Mouse (Mus musculus) heart, embryonic 14.5 days (tissue): ENCODE measurements around the gene Tlr13. TPM values are rescaled to one million over a fixed set of nuclear protein-coding genes. Genes with fewer than 3 reads are reported as not detected.

ENCODE experiments used
- ATAC-seq: fragments of 200-750 bp; cut with Nextera tagmentation; 2 replicates; pipeline ENCODE4 v1.8.0; 2017; ENCODE audit warnings: low read depth, moderate TSS enrichment; ENCODE audit not compliant: insufficient number of reproducible peaks, insufficient read depth, low FRiP score
- H3K27ac ChIP-seq, 2 experiments: fragments of 200-500 bp in 1 of 2; fragments of 300-500 bp in 1 of 2; sonication (generic) in 1 of 2; replicated peaks in 1 of 2; 2 replicates each; pipeline ENCODE4 v1.5.1; 2012 to 2014; ENCODE audit warnings: low read depth in 2 of 2, low read length in 2 of 2, control low read depth in 1 of 2, mild to moderate bottlenecking in 1 of 2, mixed read lengths in 1 of 2; ENCODE audit not compliant: control insufficient read depth in 1 of 2, insufficient read depth in 1 of 2
- H3K27me3 ChIP-seq: fragments of 300-500 bp; sonication (generic); 2 replicates; pipeline ENCODE4 v1.6.1; 2014; ENCODE audit warnings: mild to moderate bottlenecking, low read length, control low read depth; ENCODE audit not compliant: control insufficient read depth, insufficient read depth
- H3K36me3 ChIP-seq: fragments of 300-500 bp; sonication (generic); 2 replicates; pipeline ENCODE4 v1.6.1; 2014; ENCODE audit warnings: mild to moderate bottlenecking, control low read depth, low read length, mixed read lengths; ENCODE audit not compliant: control insufficient read depth, insufficient read depth
- H3K4me1 ChIP-seq, 2 experiments: fragments of 200-500 bp in 1 of 2; fragments of 300-500 bp in 1 of 2; sonication (generic) in 1 of 2; 2 replicates each; pipeline ENCODE4 v1.6.1; 2012 to 2014; ENCODE audit warnings: low read length in 2 of 2, control low read depth in 1 of 2, mixed read lengths in 1 of 2; ENCODE audit not compliant: control insufficient read depth in 2 of 2, insufficient read depth in 2 of 2
- H3K4me2 ChIP-seq: fragments of 300-500 bp; sonication (generic); 2 replicates; pipeline ENCODE4 v1.6.1; 2014; ENCODE audit warnings: mild to moderate bottlenecking, low read length
- H3K4me3 ChIP-seq, 2 experiments: fragments of 200-500 bp in 1 of 2; fragments of 300-500 bp in 1 of 2; sonication (generic) in 1 of 2; 2 replicates each; pipeline ENCODE4 v1.5.1; 2012 to 2014; ENCODE audit warnings: low read length in 2 of 2, mild to moderate bottlenecking in 2 of 2, control low read depth in 1 of 2, low read depth in 1 of 2, moderate library complexity in 1 of 2; ENCODE audit not compliant: control insufficient read depth in 1 of 2, insufficient read depth in 1 of 2
- H3K9ac ChIP-seq: fragments of 300-500 bp; sonication (generic); 2 replicates; pipeline ENCODE4 v1.6.1; 2014; ENCODE audit warnings: mild to moderate bottlenecking, low read length
- H3K9me3 ChIP-seq: fragments of 300-500 bp; sonication (generic); 2 replicates; pipeline ENCODE4 v1.6.1; 2016; ENCODE audit warnings: low read length, control low read depth; ENCODE audit not compliant: control insufficient read depth
- WGBS: fragments of 180-500 bp; shearing (Covaris S2); extraction: QIAGEN DNeasy Blood & Tissue Kit; methylation state at CpG from one replicate; pipeline ENCODE4 v1.1.7; 2014; 5-methylcytosine and 5-hydroxymethylcytosine counted together
- polyA plus RNA-seq: library from polyadenylated mRNA; unstranded; fragments of >200 nt; fragmentation: Nextera tagmentation; extraction: Ambion mirVana; gene quantifications from 2 replicates; pipeline ENCODE4 v1.2.1, GENCODE M21; 2014

Tlr13 gene
- polyA plus RNA-seq, 1 experiment from 2014 or later = 0.69 TPM

DNA sequence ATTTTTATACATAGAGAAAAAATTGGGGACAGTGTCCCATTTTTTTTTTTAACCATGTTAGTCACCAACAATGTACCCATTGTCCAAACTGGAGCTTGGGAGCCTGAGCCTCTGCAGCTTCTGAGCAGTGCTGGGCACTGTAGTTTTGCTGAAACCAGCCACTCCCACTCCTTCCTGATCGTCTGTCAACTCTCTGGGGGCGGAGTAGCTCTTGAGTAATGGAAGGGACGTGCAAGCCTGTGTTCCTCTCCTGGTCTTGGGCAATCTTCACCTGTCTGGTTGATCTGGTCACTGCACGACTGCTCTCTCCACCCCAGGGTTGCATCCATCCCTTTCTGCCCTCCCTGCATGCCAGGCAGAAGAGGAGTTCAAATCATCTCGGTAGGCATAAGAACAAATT lies 21.0 kb downstream of the Tlr13 start:
- Histone ChIP-seq H3K4me2 (no peak overlapping the region), H3K4me3 (no peak overlapping the region), H3K36me3 (no peaks in the 10 kb centered on the region), H3K27ac (no peak overlapping the region), H3K4me1 (no peaks in the 10 kb centered on the region), H3K27me3 (no peaks in the 10 kb centered on the region), H3K9me3 (no peaks in the 10 kb centered on the region), H3K9ac (no peak overlapping the region)
- WGBS = 41% methylated on average over 5 of the region's 5 CpGs
- no peak for ATAC-seq

DNA sequence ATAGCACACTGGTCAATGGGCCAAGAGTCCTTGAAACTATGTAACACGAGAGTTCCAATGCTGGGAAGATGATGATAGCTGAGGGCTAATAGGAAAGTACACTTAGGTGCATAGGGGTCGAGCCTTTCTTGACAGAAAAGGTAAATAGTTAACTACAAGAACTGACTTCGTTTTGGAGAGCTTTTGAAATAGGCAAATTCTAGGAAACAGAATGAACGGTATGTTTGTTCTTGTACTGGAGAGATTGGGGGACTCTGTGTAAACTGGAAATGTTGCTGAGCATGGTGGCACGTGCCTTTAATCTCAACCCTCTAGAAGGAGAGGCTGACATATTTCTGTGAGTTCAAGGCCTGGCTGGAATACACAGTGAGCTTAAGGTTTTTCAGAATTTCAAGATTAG lies 21.6 kb downstream of the Tlr13 start:
- no peak for ATAC-seq
- no peaks in the 10 kb centered on the region for H3K9me3 ChIP-seq
- no peak overlapping the region for H3K4me2 ChIP-seq
- no peak overlapping the region for H3K27ac ChIP-seq
- H3K9ac ChIP-seq = no peak overlapping the region
- H3K27me3 ChIP-seq = no peaks in the 10 kb centered on the region
- WGBS = 67% methylated on average over 5 of the region's 5 CpGs
- H3K36me3 ChIP-seq = no peaks in the 10 kb centered on the region
- H3K4me1 ChIP-seq = no peaks in the 10 kb centered on the region
- H3K4me3 ChIP-seq = no peak overlapping the region

- WGBS = 70% methylated on average over 1 of the region's 1 CpGs
These were observed 22.1 kb downstream of the Tlr13 start for GRCm38 (mm10) chrX:106165089-106165488.

DNA sequence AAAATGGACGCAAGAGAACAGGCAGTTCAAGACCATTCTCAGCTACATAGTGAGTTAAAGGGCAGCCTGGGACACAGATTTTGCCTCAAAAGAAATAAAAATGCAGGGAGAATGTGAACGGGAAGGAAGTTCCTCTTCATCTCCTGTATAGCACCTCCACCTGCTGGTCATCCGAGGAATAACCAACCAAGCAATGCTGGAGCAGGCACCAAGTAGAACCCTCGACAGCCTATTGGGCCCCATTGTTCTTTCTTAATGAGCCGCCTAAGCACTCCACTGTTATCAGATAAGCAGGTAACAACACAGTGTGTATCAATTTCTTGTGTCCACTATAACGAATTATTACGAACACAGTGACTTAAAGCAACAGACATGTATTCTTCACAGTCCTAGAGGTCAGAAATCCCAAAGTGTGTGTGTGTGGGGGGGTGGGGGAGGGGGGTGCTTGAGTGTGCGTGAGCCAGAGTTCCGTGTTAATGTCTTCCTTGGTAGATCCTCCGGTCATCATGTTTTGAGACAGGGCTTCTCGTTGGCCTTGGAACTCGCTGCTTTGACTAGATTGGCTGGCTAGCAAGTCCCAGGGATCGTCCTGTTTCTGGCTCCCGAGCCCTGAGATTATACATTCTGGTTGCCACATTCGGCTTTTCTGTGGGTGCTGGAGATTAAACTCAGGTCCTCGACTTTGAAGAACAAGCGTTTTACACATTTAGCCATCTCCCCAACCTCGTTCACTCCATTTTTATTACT lies 28.3 kb downstream of the Tlr13 start:
- Histone ChIP-seq H3K9ac (peak overlapping the region; percentile 22), H3K36me3 (no peaks in the 10 kb centered on the region), H3K27ac (no peak overlapping the region), H3K4me3 (peak overlapping the region; percentile 33 to 41), H3K27me3 (no peaks in the 10 kb centered on the region), H3K4me2 (peak overlapping the region; percentile 61), H3K4me1 (no peaks in the 10 kb centered on the region), H3K9me3 (no peaks in the 10 kb centered on the region)
- 23% methylated on average over 18 of the region's 18 CpGs for WGBS
- ATAC-seq = no peak; the same call in 1 of the 2 replicates

More at GRCm38 (mm10) chrX:106165089-106165488, 22.1 kb downstream of the Tlr13 start:
- H3K4me2 ChIP-seq = no peak overlapping the region
- H3K9me3 ChIP-seq = no peaks in the 10 kb centered on the region
- no peaks in the 10 kb centered on the region for H3K4me1 ChIP-seq
- no peak overlapping the region for H3K4me3 ChIP-seq
- H3K36me3 ChIP-seq = no peaks in the 10 kb centered on the region
- H3K27me3 ChIP-seq = no peaks in the 10 kb centered on the region
- H3K27ac ChIP-seq = no peak overlapping the region
- no peak overlapping the region for H3K9ac ChIP-seq
- no peak for ATAC-seq

DNA sequence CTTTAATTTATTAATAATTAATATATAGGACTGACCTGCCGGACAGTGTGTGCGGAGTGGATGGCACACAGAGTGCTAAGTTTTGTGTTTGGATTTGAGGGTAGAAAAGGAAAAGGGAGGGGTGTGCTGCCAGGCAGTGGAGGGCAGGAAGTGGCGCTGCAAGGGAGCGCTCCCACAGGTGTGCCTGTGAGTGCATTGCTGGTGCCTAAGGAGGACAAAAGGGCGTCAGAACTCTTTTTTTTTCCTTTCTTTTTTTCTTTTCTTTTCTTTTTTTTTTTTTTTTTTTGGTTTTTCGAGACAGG lies 28.8 kb downstream of the Tlr13 start:
- Histone ChIP-seq H3K4me2 (peak overlapping the region; percentile 61), H3K9ac (peak overlapping the region; percentile 22; the same call in 1 of the 2 replicates), H3K27ac (no peak overlapping the region), H3K27me3 (no peaks in the 10 kb centered on the region), H3K4me1 (no peaks in the 10 kb centered on the region), H3K36me3 (no peaks in the 10 kb centered on the region), H3K9me3 (no peaks in the 10 kb centered on the region), H3K4me3 (peak overlapping the region in 1 of 2 experiments; percentile 33; a peak in 2 of 4 replicates)
- ATAC-seq = no peak
- 62% methylated on average over 5 of the region's 6 CpGs for WGBS

DNA sequence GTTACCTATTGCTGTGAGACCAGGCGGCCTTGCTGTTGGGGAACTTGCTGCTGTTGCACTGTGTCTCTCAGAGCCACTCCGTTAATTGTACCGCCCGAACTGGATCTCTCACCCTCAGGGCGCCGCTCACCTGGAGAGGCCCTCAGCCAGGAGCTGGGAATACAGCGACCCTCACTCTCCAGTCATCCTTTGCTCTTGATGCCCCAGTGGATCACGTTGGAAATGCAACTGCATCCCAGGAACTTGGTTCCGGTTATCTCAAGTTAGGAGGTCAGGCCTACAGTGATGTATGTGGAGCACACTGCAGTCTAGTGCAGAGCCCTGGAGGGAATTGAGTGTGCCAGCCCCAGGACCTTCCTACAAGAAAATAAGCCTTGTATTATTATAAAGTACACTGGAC lies 33.3 kb downstream of the Tlr13 start:
- no peaks in the 10 kb centered on the region for H3K27me3 ChIP-seq
- no peaks in the 10 kb centered on the region for H3K36me3 ChIP-seq
- no peak for ATAC-seq
- 49% methylated on average over 9 of the region's 9 CpGs for WGBS
- H3K9ac ChIP-seq = no peak overlapping the region
- H3K27ac ChIP-seq = no peak overlapping the region
- H3K4me2 ChIP-seq = no peak overlapping the region
- no peaks in the 10 kb centered on the region for H3K4me1 ChIP-seq
- H3K9me3 ChIP-seq = no peaks in the 10 kb centered on the region
- no peak overlapping the region for H3K4me3 ChIP-seq

GRCm38 (mm10) chrX:106184279-106184678 lies 41.3 kb downstream of the Tlr13 start:
- ATAC-seq = no peak
- no peaks in the 10 kb centered on the region for H3K27me3 ChIP-seq
- WGBS = 24% methylated on average over 4 of the region's 4 CpGs

GRCm38 (mm10) chrX:106185706-106186105 lies 42.7 kb downstream of the Tlr13 start:
- Histone ChIP-seq H3K4me1 (peaks cover 0 to 5% of the 10 kb centered on the region in 2 experiments; a peak in 3 of 4 replicates), H3K9me3 (no peaks in the 10 kb centered on the region), H3K4me2 (peak overlapping the region; percentile 46; the same call in 1 of the 2 replicates), H3K4me3 (no peak overlapping the region), H3K36me3 (peaks cover 10% of the 10 kb centered on the region; the same call in 1 of the 2 replicates), H3K9ac (peak overlapping the region; percentile 56), H3K27ac (peak overlapping the region; percentile 95 to 98), H3K27me3 (no peaks in the 10 kb centered on the region)
- 28% methylated on average over 5 of the region's 5 CpGs for WGBS
- 0 out of 2 replicates have a peak, but pooled peaks have one; percentile 37 for ATAC-seq

More at GRCm38 (mm10) chrX:106184279-106184678, 41.3 kb downstream of the Tlr13 start:
- Histone ChIP-seq H3K4me3 (no peak overlapping the region), H3K36me3 (no peaks in the 10 kb centered on the region), H3K9me3 (no peaks in the 10 kb centered on the region), H3K4me2 (no peak overlapping the region), H3K4me1 (peaks cover 0 to 5% of the 10 kb centered on the region in 2 experiments; a peak in 3 of 4 replicates), H3K27ac (no peak overlapping the region; a peak in 1 of 4 replicates), H3K9ac (no peak overlapping the region)
